Mouse (Mus musculus) forebrain, embryonic 11.5 days (tissue): Measurements from ENCODE around the gene Nme3. TPM values are rescaled to one million over a fixed set of nuclear protein-coding genes. Genes with fewer than 3 reads are reported as not detected.

Experiments
- ATAC-seq: fragments of 200-750 bp; cut with Nextera tagmentation; replicated peaks from 2 replicates; pipeline ENCODE4 v1.8.0; 2017; ENCODE audit warnings: moderate TSS enrichment; ENCODE audit not compliant: low FRiP score
- DNase-seq: peaks from one replicate; pipeline ENCODE4 v3.0.0-alpha.2; 2017; ENCODE audit warnings: low spot score
- H3K27ac ChIP-seq: fragments of 300-500 bp; sonication (generic); 2 replicates; pipeline ENCODE4 v1.5.1; 2014; ENCODE audit warnings: low read depth, low read length
- H3K27me3 ChIP-seq: fragments of 300-500 bp; sonication (generic); 2 replicates; pipeline ENCODE4 v1.6.1; 2014; ENCODE audit warnings: mild to moderate bottlenecking, low read length, mixed read lengths; ENCODE audit not compliant: control insufficient read depth, insufficient read depth
- H3K36me3 ChIP-seq: fragments of 300-500 bp; sonication (generic); 2 replicates; pipeline ENCODE4 v1.6.1; 2014; ENCODE audit warnings: mild to moderate bottlenecking, low read length, moderate library complexity, mixed read lengths; ENCODE audit not compliant: control insufficient read depth, insufficient read depth
- H3K4me1 ChIP-seq: fragments of 300-500 bp; sonication (generic); replicated peaks from 2 replicates; pipeline ENCODE4 v1.6.1; 2014; ENCODE audit warnings: low read length, mixed read lengths; ENCODE audit not compliant: control insufficient read depth, insufficient read depth
- H3K4me2 ChIP-seq: fragments of 300-500 bp; sonication (generic); 2 replicates; pipeline ENCODE4 v1.6.1; 2014; ENCODE audit warnings: low read depth, mild to moderate bottlenecking, low read length, moderate library complexity, mixed read lengths; ENCODE audit not compliant: severe bottlenecking
- H3K4me3 ChIP-seq: fragments of 300-500 bp; sonication (generic); 2 replicates; pipeline ENCODE4 v1.5.1; 2014; ENCODE audit warnings: low read depth, low read length
- H3K9ac ChIP-seq: fragments of 300-500 bp; sonication (generic); 2 replicates; pipeline ENCODE4 v1.6.1; 2014; ENCODE audit warnings: low read length
- H3K9me3 ChIP-seq: fragments of 300-500 bp; sonication (generic); 2 replicates; pipeline ENCODE4 v1.6.1; 2016; ENCODE audit warnings: low read length, mixed read lengths; ENCODE audit not compliant: control insufficient read depth
- WGBS: fragments of 180-500 bp; shearing (Covaris S2); extraction: QIAGEN DNeasy Blood & Tissue Kit; methylation state at CpG from one replicate; pipeline ENCODE4 v1.1.7; 2014; 5-methylcytosine and 5-hydroxymethylcytosine counted together
- polyA plus RNA-seq: library from polyadenylated mRNA; unstranded; fragments of >200 nt; fragmentation: Nextera tagmentation; extraction: Ambion mirVana; gene quantifications from 2 replicates; pipeline ENCODE4 v1.2.1, GENCODE M21; 2014

The Nme3 gene
- polyA plus RNA-seq, 1 experiment from 2014 or later, result 60.8 TPM

DNA sequence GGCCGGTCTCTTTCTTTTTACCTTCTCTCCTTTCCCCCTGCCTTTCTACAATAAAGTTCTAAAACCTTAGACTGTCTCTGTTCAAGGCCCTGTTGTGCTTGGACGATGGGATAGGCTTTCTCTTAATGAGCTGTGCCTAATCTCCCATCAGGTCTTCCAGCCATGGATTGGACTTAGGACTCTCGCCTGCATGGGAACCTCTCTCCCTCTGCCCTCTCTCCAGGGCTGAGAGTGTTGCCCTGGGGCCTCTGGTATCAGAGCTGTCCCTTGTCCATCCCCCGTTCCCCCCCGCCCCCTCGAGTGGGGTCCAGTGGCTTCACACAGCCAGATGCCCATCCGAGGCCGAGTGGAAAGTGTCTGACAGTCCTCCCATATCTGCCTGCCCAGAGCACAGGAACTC is 21.3 kb upstream of the Nme3 start:
- no peak overlapping the region for H3K4me3 ChIP-seq
- DNase-seq, result no peak
- WGBS, result 82% methylated on average over 8 of the region's 8 CpGs
- no peak overlapping the region for H3K9ac ChIP-seq
- no peaks in the 10 kb centered on the region for H3K27me3 ChIP-seq
- no peaks in the 10 kb centered on the region for H3K4me1 ChIP-seq
- H3K4me2 ChIP-seq, result no peak overlapping the region
- no peaks in the 10 kb centered on the region for H3K9me3 ChIP-seq
- no peak for ATAC-seq
- no peak overlapping the region for H3K27ac ChIP-seq
- H3K36me3 ChIP-seq, result no peaks in the 10 kb centered on the region

DNA sequence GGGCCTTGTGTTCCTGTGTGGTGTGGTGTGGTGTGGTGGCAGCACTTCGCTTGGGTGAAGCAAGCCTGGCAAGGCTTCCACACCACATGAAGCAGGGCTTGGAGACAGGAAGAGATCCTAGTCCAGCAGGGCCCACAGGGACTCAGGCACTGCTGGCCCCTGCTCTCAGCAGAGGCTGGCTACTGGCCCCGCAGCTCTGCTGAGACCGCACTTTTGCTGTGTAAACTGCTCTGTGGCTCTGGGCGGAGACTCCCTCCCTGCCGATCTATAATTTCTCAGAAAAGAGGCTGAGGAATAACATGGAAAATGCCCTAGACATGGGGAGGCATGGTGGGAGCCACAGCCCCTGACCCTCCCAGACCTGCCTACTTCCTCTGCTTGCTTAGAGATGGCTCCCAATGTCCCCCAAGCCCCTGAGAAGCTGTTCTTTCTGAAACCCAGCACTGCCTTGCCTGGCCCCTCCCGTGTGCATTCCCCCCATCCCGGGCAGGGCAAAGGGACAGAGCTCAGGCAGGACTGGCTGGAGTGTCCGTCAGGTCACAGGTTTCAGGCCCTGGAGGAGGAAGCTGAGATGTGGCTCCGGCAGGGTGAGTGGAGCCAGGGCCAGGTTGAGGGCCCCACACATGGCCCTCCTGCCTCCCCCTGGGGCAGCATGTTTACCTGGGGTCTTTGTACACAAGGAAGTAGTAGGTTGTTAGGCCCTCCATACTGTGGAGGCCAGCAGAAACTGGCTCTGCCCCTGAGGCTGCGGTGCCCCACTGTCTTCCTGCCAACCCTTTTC is 18.8 kb upstream of the Nme3 start:
- H3K9ac ChIP-seq, result no peak overlapping the region

DNA sequence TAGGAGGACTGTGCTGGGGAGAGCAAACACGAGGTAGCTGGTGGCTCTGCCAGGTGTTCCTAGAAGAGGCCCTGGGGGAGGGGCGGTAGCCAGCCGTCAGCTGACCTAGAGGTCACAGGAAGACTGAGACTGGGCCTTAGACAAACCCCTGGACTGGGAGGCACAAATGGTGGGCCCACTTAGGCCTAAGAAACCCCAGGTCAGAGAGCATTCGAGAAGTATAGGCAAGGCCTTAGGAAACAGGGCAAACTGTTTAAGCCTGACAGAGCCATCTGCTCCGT is 18.2 kb upstream of the Nme3 start:
- Histone ChIP-seq H3K9ac (no peak overlapping the region), H3K4me3 (no peak overlapping the region), H3K9me3 (no peaks in the 10 kb centered on the region), H3K36me3 (no peaks in the 10 kb centered on the region), H3K4me2 (no peak overlapping the region), H3K27ac (no peak overlapping the region), H3K4me1 (no peaks in the 10 kb centered on the region), H3K27me3 (no peaks in the 10 kb centered on the region)
- ATAC-seq (no peak), DNase-seq (no peak)
- WGBS, result 40% methylated on average over 5 of the region's 5 CpGs

More for the DNA sequence above, 18.8 kb upstream of the Nme3 start:
- Histone ChIP-seq H3K4me3 (no peak overlapping the region), H3K9me3 (no peaks in the 10 kb centered on the region), H3K27me3 (no peaks in the 10 kb centered on the region), H3K36me3 (no peaks in the 10 kb centered on the region), H3K4me2 (no peak overlapping the region), H3K4me1 (no peaks in the 10 kb centered on the region), H3K27ac (no peak overlapping the region)
- ATAC-seq (no peak), DNase-seq (no peak)
- WGBS, result 69% methylated on average over 10 of the region's 10 CpGs

DNA sequence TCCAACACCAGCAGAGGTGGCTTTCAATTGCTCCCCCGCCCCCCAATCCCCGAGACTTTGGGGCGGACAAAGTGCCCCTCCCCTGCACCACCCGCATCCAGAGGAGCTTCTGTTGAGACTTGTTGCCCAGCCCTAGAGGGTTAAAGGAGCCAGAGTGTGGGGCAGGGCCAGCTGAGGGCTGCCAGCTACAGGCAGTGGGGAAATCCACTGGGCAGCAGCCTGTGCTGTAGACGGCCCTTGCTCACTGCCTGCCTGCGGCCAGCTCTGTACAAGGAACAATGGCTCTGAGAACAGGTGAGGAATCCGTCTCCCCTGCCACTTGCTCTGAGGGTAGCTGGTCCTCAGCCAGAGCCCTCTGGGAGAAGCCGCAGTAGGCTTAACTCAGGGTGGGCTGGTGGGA is 17.8 kb upstream of the Nme3 start:
- Histone ChIP-seq H3K9me3 (no peaks in the 10 kb centered on the region), H3K4me3 (no peak overlapping the region), H3K9ac (no peak overlapping the region), H3K4me2 (no peak overlapping the region), H3K36me3 (no peaks in the 10 kb centered on the region), H3K27ac (no peak overlapping the region), H3K27me3 (no peaks in the 10 kb centered on the region), H3K4me1 (no peaks in the 10 kb centered on the region)
- ATAC-seq, result no peak
- DNase-seq, result no peak
- WGBS, result 78% methylated on average over 8 of the region's 8 CpGs

DNA sequence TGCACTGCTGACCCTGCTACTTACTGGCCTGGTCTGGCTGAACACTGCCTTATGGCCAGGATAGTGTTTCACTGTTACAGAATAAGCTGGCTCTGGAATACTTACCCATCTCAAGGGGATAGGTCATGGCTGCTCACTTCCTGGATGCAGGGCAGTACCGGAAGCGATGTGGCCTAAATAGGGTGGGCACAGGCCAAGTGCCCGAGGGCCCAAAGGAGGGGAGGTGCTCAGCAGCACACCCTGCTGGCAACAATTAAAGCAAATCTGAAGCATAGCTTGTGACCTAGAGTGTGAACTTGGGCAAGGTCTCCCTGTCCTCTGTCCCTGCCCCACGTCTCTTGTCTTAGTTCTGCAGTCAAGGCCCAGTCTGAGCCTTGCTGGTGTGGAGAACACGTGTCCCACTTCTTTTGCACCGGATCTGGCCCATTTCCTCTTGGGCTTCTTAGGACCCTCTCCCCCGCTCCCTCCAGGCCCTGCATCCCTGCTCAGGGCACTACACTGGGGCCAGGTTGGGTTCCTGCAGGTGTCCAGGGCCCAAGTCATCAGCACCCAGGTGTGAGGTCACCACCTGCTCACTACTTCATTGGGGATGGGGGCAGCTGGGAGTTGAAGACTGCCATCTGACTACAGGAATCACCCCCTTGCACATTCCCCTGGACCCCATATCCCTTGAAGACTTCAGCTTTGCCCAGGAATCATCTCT is 14.4 kb upstream of the Nme3 start:
- WGBS, result 64% methylated on average over 7 of the region's 7 CpGs
- H3K4me3 ChIP-seq, result no peak overlapping the region
- ATAC-seq (no peak), DNase-seq (no peak)
- no peaks in the 10 kb centered on the region for H3K36me3 ChIP-seq
- H3K4me2 ChIP-seq, result no peak overlapping the region
- H3K9me3 ChIP-seq, result no peaks in the 10 kb centered on the region
- H3K27me3 ChIP-seq, result no peaks in the 10 kb centered on the region
- H3K4me1 ChIP-seq, result peaks cover 8% of the 10 kb centered on the region; the same call in 1 of the 2 replicates
- H3K27ac ChIP-seq, result no peak overlapping the region
- no peak overlapping the region for H3K9ac ChIP-seq

DNA sequence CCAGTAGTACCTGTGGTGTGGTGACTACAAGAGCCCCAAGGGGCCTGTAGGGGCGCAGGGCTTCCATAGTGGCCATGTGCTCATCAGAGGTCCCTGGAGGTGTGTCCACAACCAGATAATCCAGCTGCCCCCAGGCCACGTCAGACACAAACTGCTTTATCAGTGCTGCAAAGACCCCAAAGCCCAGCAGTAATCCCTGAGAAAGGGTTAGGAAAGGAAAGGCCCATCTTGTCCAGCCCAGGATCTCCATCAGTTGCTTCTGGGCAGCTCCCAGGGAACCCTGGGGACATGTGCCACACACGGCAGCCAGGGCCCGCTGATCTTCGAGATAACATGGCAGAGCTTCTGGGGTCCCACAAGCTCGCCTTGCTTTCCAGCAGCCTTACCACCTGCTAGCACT is 11.9 kb upstream of the Nme3 start:
- Histone ChIP-seq H3K4me1 (peaks cover 11% of the 10 kb centered on the region; the same call in 1 of the 2 replicates), H3K4me2 (no peak overlapping the region), H3K27ac (no peak overlapping the region), H3K9me3 (no peaks in the 10 kb centered on the region), H3K4me3 (no peak overlapping the region), H3K27me3 (no peaks in the 10 kb centered on the region), H3K36me3 (no peaks in the 10 kb centered on the region), H3K9ac (no peak overlapping the region)
- DNase-seq (no peak), ATAC-seq (no peak)
- 86% methylated on average over 6 of the region's 6 CpGs for WGBS

DNA sequence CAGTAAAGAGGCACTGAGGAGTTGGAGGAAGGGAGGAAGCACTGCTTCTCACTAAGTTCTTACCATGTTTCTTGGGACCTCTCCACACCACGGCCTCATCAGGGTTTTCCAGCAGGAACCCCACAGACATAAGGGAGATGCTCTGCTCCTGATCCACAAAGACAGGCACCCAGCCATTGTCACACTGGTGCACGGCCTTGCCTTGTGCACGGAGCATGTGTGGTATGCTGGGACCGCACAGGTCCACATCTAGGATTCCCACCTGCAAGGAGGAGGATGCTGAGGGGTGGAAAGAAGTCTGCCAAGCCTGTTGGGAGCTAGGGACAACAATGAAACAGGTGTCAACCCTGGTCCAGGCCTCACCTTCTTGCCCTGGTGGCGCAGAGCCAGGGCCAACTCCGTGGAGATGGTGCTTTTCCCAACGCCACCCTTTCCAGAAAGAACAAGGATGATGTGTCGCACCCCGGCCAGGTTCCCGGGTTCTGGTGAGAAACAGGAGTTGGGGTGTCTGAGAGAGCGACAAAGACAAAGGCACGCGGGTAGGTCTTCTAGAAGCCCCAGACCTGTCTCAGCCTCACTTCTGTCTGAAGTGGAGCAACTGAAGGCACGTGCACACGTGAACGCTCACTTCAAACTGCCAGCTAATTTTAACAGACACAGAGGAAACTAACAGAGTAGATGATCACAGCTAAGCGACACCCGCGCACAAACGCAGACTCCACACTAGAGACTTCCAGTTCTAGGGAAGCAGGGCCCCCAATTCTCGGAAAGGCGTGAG is 10.8 kb upstream of the Nme3 start:
- H3K9me3 ChIP-seq, result no peaks in the 10 kb centered on the region
- WGBS, result 26% methylated on average over 22 of the region's 22 CpGs
- DNase-seq, result no peak
- H3K27ac ChIP-seq, result no peak overlapping the region
- H3K27me3 ChIP-seq, result no peaks in the 10 kb centered on the region
- peaks cover 1% of the 10 kb centered on the region; the same call in 1 of the 2 replicates for H3K36me3 ChIP-seq
- H3K4me1 ChIP-seq, result peaks cover 11% of the 10 kb centered on the region; the same call in 1 of the 2 replicates
- H3K4me2 ChIP-seq, result peak overlapping the region; percentile 88
- H3K4me3 ChIP-seq, result peak overlapping the region; percentile 87
- H3K9ac ChIP-seq, result peak overlapping the region; percentile 53
- ATAC-seq, result no peak

DNA sequence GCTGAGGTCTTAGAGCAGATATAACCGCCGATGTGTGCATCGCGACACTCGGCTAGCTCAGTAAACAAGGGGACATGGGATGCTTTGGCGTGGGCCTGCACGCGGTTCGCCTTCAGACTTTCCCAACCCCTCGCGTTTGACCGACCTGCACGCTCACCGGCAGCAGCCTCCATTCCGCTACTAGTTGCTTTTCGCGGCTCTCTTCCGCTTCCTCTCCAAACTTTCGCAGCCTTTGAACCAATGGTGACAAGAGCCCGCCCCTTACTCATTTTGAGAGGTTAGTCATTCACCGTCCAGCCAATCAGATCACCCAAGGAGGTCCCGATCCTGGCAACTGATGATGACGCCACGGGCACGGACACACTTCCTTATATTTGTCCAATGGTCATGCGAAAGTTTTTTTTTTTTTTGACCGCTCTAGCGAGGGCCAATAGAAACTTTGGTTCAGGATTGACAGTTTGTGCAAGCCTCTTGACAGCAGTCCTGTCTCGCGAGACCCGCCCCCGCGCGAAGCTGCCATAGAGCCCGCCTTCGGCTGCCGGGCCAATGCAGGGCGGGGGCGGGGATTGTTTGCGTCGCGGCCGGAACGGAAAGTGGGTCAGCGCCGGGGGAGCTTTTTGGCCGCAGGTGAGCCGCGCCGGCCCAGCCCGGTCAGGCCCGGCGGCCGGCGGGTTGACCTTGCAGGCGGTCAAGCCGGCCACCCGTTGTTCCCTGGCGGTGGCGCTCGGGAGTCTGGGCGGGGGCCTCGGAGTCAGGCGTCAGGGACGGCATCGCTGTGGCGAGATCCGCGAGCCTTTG is 10.0 kb upstream of the Nme3 start, which contains the start of the genes Nubp2 and Spsb3:
Gene Nubp2, minus strand, starts transcription at position 216 of the 798 bp plus-strand sequence.
Gene Spsb3, plus strand, starts transcription at position 510 of the 798 bp plus-strand sequence.
- peak within 1 kb of the TSS; percentile 78 for H3K9ac ChIP-seq
- H3K4me2 ChIP-seq, result peak within 1 kb of the TSS; percentile 96
- WGBS, result under 1% methylated on average over 66 of the region's 69 CpGs
- H3K4me1 ChIP-seq, result peaks cover 11% of the 10 kb centered on the region; the same call in 1 of the 2 replicates
- no peaks in the 10 kb centered on the region for H3K27me3 ChIP-seq
- DNase-seq (peak; percentile 98), ATAC-seq (peak; percentile 97)
- no peak within 1 kb of the TSS for H3K27ac ChIP-seq
- no peaks in the 10 kb centered on the region for H3K9me3 ChIP-seq
- H3K36me3 ChIP-seq, result peaks cover 8% of the 10 kb centered on the region; the same call in 1 of the 2 replicates
- peak within 1 kb of the TSS; percentile 87 for H3K4me3 ChIP-seq
